Mouse (Mus musculus): ENCODE measurements around the gene Vmn1r213. TPM values are rescaled to one million over a fixed set of nuclear protein-coding genes. Genes with fewer than 3 reads are reported as not detected.

Gene Vmn1r213
- polyA plus RNA-seq (2015; fragmentation: Nextera tagmentation; extraction: Ambion mirVana), result not detected in 2 replicates

- 73% methylated on average over 1 of the region's 1 CpGs for WGBS
- Histone ChIP-seq H3K9me3 (ENCODE audit: control insufficient read depth) (no peaks in the 10 kb centered on the region), H3K36me3 (ENCODE audit: control insufficient read depth, insufficient read depth) (no peaks in the 10 kb centered on the region), H3K9ac (ENCODE audit: low read depth, low read length) (no peak within 1 kb of the TSS), H3K4me2 (replicated peaks; ENCODE audit: low read depth) (no peak within 1 kb of the TSS), H3K4me3 (ENCODE audit: low read depth, low read length) (no peak within 1 kb of the TSS), H3K27me3 (replicated peaks; ENCODE audit: control insufficient read depth, insufficient read depth, low read length) (no peaks in the 10 kb centered on the region), H3K4me1 (replicated peaks; ENCODE audit: control insufficient read depth, insufficient read depth, low read length) (no peaks in the 10 kb centered on the region), H3K27ac (ENCODE audit: low read depth, low read length) (no peak within 1 kb of the TSS)
- no peak for TF ChIP-seq CTCF (IDR thresholded peaks at IDR 0.05; ENCODE audit: low read depth)
- ATAC-seq, result no peak
Measured at GRCm38 (mm10) chr13:23007356-23007755, at the start of gene Vmn1r213. Gene Vmn1r213 (plus strand): TSS chr13:23007656.

DNA sequence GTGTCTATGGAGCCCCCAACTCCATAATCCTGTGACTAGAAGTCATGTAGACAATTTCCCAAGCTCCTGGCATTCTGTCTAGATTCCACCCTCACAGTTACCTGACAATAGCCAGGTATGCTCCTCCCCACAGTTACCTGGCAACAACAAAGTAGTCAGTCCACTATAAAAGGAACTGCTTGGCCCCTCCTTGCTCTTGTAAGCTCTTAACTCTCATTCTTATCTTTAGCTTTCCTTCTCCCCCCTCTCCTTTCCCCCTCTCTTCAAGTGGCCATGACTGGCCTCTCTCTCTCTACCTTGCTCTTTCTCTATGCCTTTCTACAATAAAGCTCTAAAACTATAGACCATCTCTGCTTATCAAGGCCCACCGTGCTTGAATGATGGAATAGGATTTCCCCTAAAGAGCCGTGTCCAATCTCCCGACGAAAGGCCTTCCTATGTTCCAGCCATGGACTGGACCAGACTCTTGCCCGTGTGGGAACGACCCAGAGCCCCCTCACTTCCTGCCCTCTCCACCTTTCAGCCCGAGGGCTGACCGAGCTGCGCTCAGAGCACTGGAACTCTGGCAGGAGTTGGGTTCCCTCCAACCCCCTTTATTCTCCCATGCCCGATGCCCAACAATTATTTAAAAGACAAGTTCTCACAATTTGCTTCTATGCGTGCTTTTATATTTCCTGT, 17.1 kb upstream of the Vmn1r213 start:
- Histone ChIP-seq H3K27me3 (replicated peaks; ENCODE audit: control insufficient read depth, insufficient read depth, low read length) (no peaks in the 10 kb centered on the region), H3K4me1 (replicated peaks; ENCODE audit: control insufficient read depth, insufficient read depth, low read length) (no peaks in the 10 kb centered on the region), H3K9ac (ENCODE audit: low read depth, low read length) (no peak overlapping the region), H3K27ac (ENCODE audit: low read depth, low read length) (no peak overlapping the region), H3K4me2 (replicated peaks; ENCODE audit: low read depth) (no peak overlapping the region), H3K9me3 (ENCODE audit: control insufficient read depth) (no peaks in the 10 kb centered on the region), H3K36me3 (ENCODE audit: control insufficient read depth, insufficient read depth) (no peaks in the 10 kb centered on the region), H3K4me3 (ENCODE audit: low read depth, low read length) (no peak overlapping the region)
- TF ChIP-seq CTCF (IDR thresholded peaks at IDR 0.05; ENCODE audit: low read depth), result no peak
- 89% methylated on average over 11 of the region's 11 CpGs for WGBS
- no peak for ATAC-seq

DNA sequence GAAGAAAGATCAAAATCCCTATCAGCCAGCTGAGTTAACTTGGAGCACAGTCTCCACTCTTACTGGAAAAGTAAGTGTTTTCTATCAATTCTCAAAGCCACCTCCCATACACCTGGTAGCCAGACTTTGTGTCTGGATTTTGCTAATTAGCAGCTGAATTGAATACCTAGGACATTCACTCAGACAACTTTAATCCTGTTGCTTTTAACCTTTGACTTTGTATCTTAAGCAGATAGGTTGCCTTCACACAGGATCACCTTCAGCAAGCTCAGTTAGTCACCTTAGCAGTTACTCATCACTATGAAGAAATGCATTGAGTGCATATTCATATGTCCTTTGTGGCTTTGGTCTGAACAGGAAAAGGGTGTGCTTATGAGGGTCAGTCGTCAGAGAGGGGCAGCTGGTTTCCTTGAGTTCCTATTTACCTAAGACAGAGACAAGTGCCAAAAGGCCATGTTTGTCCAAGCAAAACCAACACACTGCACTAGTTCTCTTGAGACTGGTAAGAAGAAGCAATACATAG, 15.2 kb upstream of the Vmn1r213 start:
- Histone ChIP-seq H3K27ac (ENCODE audit: low read depth, low read length) (no peak overlapping the region), H3K4me1 (replicated peaks; ENCODE audit: control insufficient read depth, insufficient read depth, low read length) (no peaks in the 10 kb centered on the region), H3K9ac (ENCODE audit: low read depth, low read length) (no peak overlapping the region), H3K9me3 (ENCODE audit: control insufficient read depth) (no peaks in the 10 kb centered on the region), H3K4me2 (replicated peaks; ENCODE audit: low read depth) (no peak overlapping the region), H3K36me3 (ENCODE audit: control insufficient read depth, insufficient read depth) (no peaks in the 10 kb centered on the region), H3K27me3 (replicated peaks; ENCODE audit: control insufficient read depth, insufficient read depth, low read length) (no peaks in the 10 kb centered on the region), H3K4me3 (ENCODE audit: low read depth, low read length) (no peak overlapping the region)
- ATAC-seq, result no peak
- TF ChIP-seq CTCF (IDR thresholded peaks at IDR 0.05; ENCODE audit: low read depth), result no peak
- WGBS, result 29% methylated on average over 1 of the region's 1 CpGs

GRCm38 (mm10) chr13:22992721-22993120, 14.7 kb upstream of the Vmn1r213 start:
- Histone ChIP-seq H3K9me3 (ENCODE audit: control insufficient read depth) (no peaks in the 10 kb centered on the region), H3K27ac (ENCODE audit: low read depth, low read length) (no peak overlapping the region), H3K36me3 (ENCODE audit: control insufficient read depth, insufficient read depth) (no peaks in the 10 kb centered on the region), H3K4me3 (ENCODE audit: low read depth, low read length) (no peak overlapping the region), H3K27me3 (replicated peaks; ENCODE audit: control insufficient read depth, insufficient read depth, low read length) (no peaks in the 10 kb centered on the region), H3K4me2 (replicated peaks; ENCODE audit: low read depth) (no peak overlapping the region), H3K9ac (ENCODE audit: low read depth, low read length) (no peak overlapping the region), H3K4me1 (replicated peaks; ENCODE audit: control insufficient read depth, insufficient read depth, low read length) (no peaks in the 10 kb centered on the region)
- 49% methylated on average over 2 of the region's 2 CpGs for WGBS
- ATAC-seq, result no peak
- TF ChIP-seq CTCF (IDR thresholded peaks at IDR 0.05; ENCODE audit: low read depth), result no peak

- Histone ChIP-seq H3K36me3 (ENCODE audit: control insufficient read depth, insufficient read depth) (no peaks in the 10 kb centered on the region), H3K9ac (ENCODE audit: low read depth, low read length) (no peak overlapping the region), H3K27ac (ENCODE audit: low read depth, low read length) (no peak overlapping the region), H3K4me2 (replicated peaks; ENCODE audit: low read depth) (no peak overlapping the region), H3K9me3 (ENCODE audit: control insufficient read depth) (no peaks in the 10 kb centered on the region), H3K27me3 (replicated peaks; ENCODE audit: control insufficient read depth, insufficient read depth, low read length) (no peaks in the 10 kb centered on the region), H3K4me1 (replicated peaks; ENCODE audit: control insufficient read depth, insufficient read depth, low read length) (no peaks in the 10 kb centered on the region), H3K4me3 (ENCODE audit: low read depth, low read length) (no peak overlapping the region)
- no peak for ATAC-seq
- TF ChIP-seq CTCF (IDR thresholded peaks at IDR 0.05; ENCODE audit: low read depth), result no peak
Measured at GRCm38 (mm10) chr13:23018158-23018557, 10.7 kb downstream of the Vmn1r213 start.

DNA sequence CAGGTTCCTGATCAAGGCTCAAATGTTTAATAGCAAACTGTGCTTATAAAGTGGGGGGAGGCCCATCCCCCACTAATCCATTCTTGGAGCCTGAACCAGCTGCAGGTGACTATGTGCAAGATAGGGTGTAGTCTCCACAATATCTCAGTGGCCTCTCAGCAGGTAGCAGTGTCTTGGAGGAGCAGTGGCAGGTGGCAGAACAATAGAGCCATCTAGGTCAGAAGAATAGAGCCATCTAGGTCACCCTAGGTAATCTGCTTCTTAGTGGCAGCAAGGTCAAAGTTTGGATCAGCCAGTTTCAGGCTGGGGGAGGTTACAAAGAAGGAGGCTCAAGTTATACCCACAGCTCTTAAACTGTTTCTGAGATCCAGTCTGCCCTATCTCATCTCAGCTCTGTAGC, 17.4 kb downstream of the Vmn1r213 start:
- no peaks in the 10 kb centered on the region for H3K4me1 ChIP-seq (replicated peaks; ENCODE audit: control insufficient read depth, insufficient read depth, low read length)
- ATAC-seq, result no peak
- no peaks in the 10 kb centered on the region for H3K27me3 ChIP-seq (replicated peaks; ENCODE audit: control insufficient read depth, insufficient read depth, low read length)
- no peaks in the 10 kb centered on the region for H3K9me3 ChIP-seq (ENCODE audit: control insufficient read depth)
- TF ChIP-seq CTCF (IDR thresholded peaks at IDR 0.05; ENCODE audit: low read depth), result no peak
- no peak overlapping the region for H3K27ac ChIP-seq (ENCODE audit: low read depth, low read length)
- H3K9ac ChIP-seq (ENCODE audit: low read depth, low read length), result no peak overlapping the region
- no peaks in the 10 kb centered on the region for H3K36me3 ChIP-seq (ENCODE audit: control insufficient read depth, insufficient read depth)
- no peak overlapping the region for H3K4me3 ChIP-seq (ENCODE audit: low read depth, low read length)
- no peak overlapping the region for H3K4me2 ChIP-seq (replicated peaks; ENCODE audit: low read depth)
